Mouse (Mus musculus): Measurements from ENCODE around the gene Tars2.
"Not testable (repeated sequence)": the region's sequence is repeated elsewhere in the genome, so short reads cannot be mapped to it uniquely, and the experiment has no call there.

The Tars2 gene

DNA sequence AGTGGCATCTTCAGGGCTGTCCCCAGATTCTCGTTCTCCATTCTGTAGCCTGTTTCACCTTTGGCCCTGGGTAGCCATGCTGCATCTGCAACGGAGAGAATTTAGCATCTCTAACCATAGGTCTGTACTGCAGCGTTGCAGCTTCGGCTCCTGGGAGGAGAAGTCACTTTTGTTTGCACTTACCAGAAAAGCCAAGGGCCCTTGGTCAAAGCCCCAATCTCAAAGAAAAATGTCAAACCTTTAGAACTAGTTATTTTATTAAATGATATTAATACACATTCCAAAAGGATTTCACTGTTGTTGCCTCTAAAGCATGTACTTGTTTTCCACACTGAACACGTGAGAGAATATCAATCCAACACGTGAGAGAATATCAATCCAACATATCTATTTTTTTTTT is at the start of gene Tars2:
Gene Tars2, minus strand, starts transcription at position 101 of the 400 bp plus-strand sequence.
- no peak for DNase-seq

DNA sequence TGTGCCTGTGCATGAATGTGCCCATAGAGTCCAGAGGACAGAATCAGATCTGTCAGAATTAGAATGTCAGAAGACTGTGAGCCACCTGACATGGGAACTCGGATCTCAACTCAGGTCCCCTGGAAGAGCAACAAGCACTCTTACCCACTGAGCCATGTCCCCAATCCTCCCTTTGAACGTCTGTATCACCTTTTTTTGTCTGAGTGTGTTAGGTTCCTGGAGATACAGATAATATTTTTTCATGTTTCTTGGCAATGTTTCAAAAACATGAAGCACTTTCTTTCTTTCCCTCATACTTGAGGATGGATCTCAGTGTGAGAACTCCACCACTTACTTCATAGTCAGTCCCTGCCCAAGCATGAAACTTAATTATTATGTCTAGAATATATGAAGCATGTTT is 48.4 kb upstream of the Tars2 start:
- no peak for DNase-seq

DNA sequence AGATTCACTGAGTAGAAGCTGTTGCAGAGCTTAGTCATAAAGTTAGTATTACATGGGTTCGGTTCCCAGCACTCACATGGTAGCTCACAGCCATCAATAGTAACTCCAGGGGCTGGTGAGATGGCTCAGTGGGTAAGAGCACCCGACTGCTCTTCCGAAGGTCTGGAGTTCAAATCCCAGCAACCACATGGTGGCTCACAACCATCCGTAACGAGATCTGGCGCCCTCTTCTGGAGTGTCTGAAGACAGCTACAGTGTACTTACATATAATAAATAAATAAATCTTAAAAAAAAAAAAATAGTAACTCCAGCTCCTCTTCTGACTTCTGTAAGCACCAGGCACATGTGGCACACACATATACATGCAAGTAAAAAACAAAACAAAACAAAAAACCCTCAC is 47.6 kb upstream of the Tars2 start:
- DNase-seq, result not testable (repeated sequence)

DNA sequence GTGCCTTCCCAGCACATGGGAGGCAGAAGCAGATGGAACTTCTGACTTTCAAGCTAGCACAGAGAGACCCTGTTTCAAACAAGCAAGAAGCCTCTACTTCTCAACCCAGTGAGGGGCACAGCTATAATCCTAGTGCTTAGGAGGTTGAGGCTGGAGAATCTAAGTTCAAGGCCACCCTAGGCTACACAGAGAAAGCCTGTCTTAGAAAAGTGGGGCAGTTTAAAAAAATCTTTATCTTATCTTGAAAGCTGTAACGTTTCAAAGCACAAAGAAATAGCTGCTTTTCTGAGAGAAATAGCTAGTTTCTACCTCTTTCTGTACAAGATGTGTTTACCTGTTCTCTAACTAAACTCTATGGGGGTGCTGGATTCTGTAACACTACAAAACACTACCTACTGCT is 46.7 kb upstream of the Tars2 start:
- no peak for DNase-seq

DNA sequence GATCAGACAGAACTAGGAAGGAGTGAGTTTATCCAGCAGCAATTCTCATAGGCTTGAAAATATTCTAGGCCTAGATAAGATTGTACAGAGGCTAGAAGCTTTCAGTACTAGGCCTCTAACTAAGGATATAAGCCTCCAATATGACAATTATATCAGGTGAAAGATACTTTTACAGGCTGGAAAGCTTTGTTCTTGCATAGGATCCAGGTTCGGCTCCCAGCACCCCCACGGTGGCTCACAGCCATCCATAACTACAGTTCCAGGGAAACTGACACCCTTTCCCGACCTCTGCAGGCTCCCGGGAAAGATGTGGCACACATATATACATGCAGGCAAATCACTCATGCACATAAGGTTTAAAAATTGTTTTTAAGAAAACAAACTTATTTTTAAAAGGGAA is 43.8 kb upstream of the Tars2 start:
- no peak for DNase-seq

DNA sequence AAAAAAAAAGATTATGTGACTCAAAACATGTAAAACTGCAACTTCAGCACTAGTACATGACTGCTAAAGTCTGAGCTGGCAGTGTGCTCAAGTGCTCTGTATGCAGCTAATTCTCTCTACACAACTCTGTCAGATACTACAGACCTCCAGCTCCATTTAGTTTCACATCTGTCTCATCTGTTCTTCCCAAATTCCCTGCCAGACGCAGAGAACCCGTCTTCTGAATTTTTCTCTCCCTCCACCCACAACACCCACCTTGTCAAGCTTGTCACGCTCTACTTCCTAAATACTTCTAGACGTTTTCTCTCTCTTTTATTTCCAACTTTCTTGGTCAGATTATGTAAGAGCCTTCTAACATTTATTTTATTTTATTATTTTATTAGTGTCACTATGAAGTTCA is 38.8 kb upstream of the Tars2 start:
- DNase-seq, result no peak

DNA sequence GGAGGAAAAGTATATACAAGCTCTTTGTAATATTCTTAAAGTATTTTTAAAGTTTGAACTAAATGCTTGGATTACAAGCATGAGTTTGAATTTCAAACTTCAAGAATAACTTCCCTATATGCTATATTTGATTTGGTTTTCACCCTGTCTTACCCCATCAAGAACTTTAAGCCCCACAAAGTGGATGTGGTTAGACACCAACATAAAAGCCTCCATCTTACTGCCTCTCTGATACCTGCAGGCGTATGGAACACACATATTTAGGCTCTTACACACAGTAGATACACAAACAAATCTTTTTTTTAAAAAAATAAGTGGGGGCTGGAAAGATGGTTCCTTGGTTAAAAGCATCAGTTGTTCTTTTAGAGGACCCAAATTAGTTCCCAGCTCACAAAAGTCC is 34.3 kb upstream of the Tars2 start:
- no peak for DNase-seq

DNA sequence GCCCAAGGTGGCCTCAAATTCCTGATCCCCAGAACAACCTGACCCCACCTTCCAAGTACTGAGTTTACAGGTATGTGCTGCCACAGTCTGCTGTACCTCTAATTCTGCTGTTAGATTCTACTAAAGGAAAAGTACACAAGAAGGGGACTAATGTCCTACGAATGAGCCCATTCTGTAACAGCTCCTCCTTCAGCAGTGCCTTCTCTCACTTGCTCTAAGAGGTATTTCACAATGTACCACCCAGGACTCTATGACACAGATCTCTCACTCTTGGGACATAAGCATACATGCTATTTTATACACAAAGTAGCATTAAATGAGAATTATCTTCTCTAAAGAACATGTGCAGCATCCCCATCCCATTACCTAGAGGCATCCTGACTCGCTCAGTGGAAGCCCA is 33.7 kb upstream of the Tars2 start:
- DNase-seq, result no peak

DNA sequence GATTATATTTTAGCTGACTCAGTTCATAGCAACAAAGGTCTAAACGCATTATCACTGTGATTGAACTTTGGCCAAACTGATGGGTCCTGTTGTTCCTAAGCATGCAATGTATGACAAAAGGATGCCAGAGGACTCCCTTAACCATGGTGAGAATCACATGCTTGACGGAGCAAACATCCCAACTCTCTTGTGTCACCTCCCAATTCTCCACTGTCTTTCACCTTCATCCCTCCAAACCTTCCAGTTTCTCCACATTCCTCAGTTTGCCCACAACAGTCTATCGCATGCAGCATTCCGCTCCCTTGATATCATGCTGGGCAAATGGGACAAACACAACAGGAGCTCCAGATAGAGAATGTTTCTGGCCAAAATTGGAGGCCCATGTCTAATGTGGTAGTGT is 25.5 kb upstream of the Tars2 start:
- DNase-seq, result no peak

DNA sequence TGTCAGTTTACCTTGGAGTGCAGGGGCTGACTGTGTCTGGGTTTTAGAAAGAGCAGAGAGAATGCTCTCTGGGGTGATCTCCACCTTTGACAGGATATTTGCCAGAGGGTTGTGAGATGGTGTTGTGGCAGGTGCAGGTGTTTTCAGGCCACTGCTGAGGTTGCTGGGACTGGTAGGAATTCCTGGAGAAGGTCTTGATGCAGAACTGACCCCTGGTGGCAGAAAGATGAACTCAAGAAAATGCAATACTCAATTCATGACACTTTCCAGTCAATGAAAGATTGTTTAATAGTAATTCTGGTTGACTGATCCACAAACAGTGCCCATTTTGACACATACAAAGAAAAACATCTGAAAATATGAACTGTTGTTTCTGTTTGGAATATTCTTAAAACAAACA is 12.0 kb upstream of the Tars2 start:
- no peak for DNase-seq

DNA sequence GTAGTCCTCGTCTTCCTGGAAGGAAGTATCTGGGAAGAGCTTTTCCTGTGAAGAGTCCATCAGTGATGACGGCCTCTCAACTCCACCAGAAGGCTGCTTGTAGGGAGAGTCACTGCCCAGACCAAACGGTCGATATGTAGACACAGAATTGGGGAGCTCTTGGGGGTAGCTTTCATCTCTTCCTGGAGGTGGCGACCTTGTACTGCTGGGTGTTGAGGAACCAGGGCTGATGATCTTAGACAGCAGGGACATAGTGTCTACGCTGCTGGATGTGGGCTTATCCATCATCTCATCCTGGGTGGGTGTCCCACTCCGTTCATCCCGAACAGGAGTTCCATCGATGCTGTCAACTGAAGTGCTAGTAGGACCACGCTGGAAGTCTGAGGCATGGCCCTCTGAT is 5.5 kb upstream of the Tars2 start:
- DNase-seq, result no peak

DNA sequence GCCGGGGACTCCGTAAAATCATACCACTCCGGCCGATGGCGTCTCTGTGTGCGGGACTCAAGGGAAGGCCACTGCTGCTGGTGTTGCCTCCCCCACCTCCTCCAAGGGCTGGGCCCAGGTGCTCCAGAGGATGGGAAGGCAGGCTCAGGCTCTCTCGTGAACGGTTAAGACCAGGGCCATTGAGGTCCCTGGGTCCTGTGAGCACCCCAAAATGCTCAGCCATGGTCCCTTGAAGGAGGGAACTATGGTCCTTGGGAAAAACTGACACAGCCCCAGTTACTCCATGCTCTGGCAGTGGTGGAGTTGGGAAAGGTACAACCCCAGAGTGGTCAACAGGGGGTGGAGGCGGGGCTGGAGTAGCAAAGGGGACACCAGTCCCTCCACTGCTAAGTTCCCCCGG is 3.8 kb upstream of the Tars2 start:
- DNase-seq, result no peak

DNA sequence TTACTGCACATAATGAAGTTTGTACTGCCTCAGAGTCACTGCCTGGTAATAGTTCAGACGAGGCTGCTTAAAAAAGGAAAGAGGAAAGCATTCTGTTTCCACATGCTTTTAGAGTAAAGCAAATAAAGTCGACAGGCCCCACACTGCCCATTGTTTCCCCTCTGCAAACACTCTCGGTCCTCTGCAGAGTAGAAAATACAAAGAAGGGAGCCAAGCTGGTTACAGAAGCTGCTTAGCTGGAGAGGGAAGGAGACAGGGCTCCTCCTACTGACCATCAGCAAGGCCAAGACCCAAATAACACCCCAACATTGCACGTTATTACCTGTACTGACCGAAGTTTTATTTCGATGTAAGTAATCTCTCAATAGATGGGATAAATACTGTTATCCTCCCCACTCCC is 3.0 kb upstream of the Tars2 start:
- DNase-seq, result no peak

DNA sequence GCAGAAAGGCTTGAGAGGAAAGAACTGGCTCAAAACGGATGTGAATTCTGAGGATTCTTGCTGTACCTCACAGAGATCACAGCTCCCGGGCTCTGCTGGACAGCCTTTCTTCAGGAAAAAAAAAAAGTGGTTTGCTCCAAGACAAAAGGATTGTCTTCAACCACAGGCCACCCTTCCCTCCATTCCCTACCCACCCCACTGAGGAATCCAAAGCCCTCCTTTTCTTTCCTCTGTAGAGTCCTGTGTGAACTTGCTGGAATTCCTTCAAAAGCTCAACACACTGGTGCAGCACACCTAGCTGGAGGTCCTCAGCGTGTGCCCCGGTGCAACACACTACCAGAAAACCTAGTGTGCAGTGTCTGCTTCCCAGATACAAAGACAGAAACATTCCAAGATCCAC is 1.8 kb upstream of the Tars2 start:
- no peak for DNase-seq

DNA sequence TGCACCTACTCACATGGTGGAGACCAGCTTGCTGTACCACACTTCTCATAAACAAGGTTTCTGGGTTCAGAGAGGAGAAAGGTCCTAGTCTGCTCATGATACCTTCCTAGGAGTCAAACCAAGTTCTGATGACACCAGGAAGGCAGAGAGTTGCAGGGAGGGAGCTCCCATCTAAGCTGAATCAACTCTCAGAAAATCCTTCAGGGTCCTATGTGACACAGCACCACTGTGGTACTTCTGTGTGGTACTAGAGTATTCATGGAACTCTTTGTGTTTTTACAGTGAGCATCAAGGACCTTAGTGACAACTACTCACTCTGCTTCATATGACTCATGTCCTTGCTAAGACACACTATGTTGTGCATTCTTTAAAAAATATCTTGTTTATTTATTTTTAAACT is 650 bp upstream of the Tars2 start:
- no peak for DNase-seq

DNA sequence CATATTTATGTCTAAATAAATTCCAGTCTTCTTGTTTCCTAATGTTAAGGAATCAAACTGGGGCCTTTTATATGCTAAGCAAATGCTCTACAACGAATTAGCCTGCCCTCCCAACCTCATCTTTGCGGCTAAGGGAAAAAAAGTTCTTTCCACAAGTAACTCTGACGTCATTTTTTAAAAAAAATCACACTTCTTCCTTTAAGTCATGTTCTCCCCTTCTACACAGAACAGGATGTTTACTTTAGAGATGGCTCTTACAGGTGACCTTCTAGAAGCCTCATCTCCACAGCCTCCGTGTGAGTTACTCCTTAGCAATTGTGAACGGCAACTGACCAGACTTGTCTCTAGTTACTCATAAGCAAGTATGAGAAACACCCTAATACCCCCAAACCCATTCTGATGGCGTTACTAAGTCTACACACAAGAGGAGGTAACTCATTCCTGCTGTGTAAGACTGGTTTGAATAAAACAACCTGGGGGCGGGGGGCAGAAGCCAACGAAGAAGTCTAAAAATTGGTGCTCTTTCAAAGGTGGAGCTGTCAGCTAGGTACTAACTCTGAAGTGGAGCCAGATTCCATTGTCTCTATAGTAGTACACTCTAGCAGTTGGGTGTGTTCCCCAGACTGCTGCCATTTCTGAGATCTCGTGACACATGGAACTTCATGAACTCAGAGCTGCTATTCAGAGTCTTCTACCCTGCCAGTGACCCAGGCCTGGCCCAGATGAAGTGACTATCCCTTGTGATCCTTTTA is 1.4 kb downstream of the Tars2 start:
- no peak for DNase-seq

DNA sequence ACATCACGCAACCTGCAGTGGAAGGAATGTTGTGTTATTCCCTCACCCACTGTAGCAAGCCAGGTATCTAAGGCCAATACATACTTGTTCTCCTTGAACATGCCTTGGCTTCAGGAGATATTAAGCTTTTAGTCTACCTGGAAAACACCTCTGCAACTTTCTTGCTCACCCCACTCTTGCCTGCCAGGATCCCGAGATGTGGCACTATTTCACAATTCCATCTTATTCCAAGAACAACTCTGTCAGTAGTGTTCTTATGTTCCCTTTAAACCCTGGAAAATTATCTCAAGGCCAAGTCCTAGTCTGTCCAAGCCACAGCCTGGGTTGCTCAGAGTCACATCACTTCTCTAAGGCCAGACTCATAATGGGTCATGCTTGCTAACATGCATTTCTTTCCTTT is 3.2 kb downstream of the Tars2 start:
- no peak for DNase-seq

DNA sequence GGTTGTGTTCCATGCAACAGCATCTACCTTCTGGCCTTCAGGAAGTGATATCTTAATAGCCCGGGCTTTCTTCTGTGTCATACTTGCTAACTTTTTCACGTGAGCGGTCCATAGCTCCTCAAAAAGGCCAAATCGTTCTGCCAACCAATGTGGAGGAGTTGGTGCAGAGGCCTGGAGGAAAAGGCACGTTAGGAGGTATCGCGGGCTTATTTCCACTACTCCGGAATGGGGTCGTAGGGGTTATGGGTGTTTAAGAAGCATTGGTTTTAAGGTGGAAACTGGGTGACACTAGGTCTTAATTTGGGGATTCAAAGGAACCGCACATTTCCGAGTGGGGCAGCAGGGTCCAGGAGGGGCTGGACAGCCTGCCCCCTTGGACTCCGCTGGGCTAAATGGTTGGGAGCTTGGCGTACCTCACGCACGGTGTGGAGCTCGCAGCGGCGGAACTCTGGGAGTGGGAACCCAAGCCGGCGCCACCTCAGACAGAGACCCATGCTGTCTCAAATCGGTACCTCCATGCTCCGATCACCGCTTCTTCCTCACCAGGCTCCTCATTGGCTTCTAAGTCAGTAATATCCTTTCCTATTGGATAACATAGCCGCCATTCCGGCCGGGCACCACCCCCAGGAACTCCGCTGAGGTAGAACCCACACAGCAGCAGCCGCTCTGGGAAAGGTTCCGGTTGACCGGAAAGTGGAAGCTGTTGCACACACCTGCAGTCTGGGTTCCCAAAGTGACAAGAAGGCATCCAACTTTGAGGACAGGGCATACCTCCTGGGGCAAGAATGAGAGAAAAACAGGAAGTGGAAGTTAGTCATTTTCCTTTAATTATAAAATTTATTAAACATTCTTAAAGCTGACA is 5.4 kb downstream of the Tars2 start:
- peak; percentile 96 for DNase-seq

DNA sequence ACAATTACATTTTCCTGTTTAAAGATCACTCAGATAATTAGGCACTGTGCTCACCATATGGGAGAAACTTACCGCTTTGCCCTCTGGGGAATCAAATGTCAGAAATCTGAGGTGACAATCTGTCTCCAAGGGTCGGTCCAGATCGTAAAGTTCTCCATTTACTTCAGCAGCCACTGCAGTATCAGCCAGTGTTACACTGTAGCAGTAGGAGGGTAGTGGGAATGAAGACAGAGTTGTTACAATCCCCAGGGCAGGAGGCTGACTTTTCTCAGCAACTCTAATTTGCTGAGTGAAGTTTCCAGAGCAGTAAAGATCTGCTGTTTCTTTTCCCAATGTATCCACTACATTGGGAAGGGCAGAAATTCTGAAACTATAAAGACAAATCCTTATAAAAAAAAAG is 7.1 kb downstream of the Tars2 start:
- DNase-seq, result no peak

DNA sequence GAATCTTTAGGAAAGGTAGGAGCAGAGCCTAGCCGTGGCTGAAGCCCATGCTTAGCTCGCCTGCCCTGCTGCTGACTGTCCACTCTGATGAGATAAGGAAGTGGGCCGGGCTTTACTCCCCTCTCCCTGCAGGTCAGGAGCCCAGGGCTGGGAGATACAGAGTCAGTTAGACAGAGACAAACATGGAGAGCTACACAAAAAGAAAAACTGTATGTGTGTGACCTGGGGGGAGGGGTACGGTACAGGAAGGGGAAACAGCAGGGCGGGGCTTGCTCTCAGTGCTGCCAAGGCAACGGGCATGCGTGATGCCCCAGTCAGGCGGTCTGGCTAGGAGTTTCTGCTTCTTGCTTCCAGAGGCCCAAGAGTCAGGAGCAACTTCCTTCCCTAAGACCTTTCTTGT is 19.6 kb downstream of the Tars2 start:
- no peak for DNase-seq

DNA sequence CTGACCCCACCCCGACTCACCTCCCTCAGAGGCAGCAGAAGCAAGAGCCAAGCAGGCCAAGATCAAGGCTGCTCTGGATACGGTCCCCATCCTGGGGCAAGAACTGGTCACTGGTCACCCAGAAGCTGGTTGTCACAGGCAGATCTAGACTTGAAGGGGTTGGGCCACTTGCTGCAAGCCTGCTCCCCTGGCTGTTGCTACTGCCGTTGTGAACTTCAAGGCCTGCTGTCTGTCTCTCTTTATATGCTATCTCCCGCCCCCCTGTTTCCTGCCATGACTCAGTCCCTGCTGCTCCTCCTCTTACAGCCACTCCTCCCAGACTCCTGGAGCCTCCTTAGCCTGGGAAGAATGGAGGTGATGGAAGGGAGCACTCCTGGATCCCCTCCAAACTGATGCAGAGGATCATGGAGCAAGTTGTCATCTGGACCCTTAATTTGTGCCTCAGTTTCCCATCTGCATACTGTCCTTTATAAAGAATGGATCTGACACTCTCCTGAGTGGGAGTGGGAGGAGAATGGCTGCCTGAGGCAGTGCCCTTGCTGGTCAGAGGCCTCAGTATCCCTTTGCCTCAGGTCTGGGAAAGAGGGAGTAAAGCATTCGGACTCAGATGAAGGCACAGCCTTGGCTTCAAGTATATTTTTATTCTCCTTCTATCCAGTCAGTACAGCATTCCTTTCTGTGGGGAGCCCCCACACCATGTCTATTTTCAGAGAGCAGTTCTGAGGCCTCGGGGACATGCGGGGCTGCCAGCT is 20.5 kb downstream of the Tars2 start, which contains the start of gene Ecm1:
Gene Ecm1, minus strand, starts transcription at position 217 of the 752 bp plus-strand sequence.
- no peak for DNase-seq

DNA sequence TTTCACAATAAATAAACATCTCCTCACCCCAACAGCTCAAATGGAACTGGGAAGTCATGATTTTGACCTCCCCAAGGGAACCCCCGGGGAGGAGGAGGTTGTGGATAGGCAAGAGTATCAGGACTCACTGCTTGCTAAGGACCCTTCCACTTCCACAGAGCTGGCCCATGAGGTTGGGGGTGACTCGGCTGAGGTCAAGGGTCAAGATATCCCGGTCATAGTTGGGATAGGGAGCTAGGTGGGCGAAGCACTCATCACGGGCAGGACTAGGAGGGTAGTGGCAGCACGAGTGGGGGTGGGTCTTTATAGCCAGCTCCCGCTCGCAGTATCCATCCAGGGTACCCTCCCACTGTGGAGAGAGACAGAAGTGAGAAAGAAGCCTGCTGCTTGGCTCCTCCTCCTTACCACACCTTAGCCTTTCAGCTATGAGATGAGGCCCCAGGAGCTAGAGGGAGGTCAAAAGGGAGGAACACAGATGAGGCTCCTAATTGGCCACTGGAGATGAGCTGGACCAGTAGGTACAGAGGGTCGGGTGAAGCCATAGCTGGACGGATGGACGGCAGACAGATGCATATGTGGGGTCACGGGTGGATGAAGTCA is 24.8 kb downstream of the Tars2 start:
- DNase-seq, result no peak

DNA sequence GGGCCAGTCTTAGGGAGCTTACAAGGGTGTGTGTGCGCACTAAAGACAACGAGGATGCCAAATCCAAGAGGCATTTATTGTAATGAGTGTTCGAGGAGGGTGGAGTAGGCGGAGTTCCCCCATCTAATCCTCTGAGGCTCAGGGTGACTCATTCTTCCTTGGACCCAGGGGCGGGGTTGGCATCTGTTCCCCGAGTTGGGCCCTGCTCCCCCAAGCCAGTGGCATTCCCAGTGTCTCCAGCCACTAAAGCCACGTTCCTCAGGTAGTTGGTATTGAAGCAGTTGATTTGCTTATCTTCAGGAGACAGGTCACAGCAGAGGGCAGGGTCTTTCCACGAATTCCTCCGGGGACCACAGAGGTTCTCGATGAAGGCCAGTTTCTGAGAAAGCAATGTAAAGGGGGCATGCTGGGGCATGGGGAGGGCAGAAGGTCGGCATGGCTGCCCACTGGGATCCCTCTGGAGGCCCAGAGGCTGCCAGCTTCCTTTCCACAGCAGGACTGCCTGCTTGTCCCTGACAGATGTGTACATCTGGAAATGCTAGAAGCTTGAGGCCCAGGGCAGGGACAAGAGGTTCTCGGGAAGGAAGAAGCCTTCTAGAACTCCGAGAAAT is 25.8 kb downstream of the Tars2 start:
- DNase-seq, result no peak
